Mouse (Mus musculus) kidney, postnatal 25 days (tissue): Measurements from ENCODE around the gene Ndufb8.

Experiments
- DNase-seq, 2 experiments: peaks; one replicate each; pipeline ENCODE4 v3.0.0; 2021; ENCODE audit warnings: mixed read lengths in 2 of 2

Ndufb8 gene

DNA sequence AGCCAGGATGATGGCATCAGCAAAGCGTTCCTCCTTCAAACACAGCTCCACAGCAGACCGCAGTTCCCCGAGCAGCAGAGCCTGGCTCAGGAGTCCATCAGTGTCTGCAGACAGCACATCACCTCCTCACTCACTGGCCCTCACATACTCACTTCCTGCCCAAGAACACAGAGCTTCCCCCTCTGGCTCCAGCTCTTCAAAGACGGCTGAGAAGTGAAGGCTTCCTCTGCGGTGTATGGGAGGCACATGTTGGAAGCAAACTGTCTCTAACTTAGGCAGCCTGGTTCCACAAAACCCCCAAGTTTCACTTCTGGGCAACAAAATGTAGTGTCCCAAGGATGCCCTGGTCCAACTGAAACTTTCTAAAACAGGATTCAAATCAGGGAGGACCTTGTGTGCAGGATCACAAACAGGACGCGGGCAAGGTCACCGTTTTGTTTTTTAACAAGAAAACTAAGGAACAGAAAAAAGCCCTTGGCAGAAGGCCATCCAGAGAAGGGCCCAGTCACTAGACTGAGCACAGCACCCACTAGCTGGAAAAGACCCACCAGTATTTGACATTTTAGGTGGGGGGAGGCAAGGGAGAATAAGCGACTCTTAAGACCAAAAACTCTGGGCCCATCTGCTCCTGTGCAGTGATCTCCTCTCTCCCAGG is 29.6 kb downstream of the Ndufb8 start:
- DNase-seq = no peak

DNA sequence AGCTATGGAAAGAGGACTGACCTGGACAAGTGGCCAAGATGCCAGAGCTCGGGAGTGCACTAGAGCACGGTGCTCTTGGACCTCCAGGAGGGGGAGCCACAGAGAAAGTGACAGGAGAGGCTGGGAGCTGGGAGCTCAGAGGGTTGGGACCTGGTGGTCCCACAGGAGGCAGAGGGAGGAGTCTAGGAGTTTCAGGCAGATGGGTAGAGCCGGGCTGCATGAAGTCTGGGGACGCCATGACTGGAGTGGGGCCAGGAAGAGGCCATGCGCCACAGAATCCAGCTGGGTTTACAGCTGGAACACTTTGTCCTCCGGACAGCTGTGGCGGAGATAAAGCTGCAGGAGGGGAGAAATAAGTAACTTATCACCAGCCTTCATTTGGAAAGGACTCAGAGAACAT is 36.1 kb downstream of the Ndufb8 start:
- DNase-seq = peak; percentile 39 to 79

GRCm38 (mm10) chr19:44517996-44518768 is 37.1 kb downstream of the Ndufb8 start:
- peak; percentile 14 to 66 for DNase-seq

DNA sequence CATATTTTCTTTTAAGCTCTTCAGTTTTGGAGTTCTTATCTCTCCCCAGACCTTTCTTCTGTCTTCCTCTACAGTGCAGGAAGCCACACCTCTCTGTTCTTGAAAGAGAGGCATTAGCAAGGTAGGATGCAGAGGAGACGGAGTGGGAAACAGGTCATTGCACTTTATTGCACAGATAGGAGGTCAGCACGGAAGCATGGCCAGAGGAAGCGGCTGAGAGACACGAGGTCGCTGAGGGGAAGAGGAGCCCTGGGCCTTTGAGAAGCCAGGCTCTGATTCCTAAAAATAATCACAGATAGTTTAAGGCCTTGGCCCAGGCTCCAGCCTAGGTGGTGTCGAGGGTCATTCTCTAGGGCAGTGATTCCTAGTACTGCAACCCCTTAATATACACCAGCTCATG is 39.5 kb downstream of the Ndufb8 start:
- no peak for DNase-seq

GRCm38 (mm10) chr19:44514521-44515451 is 40.5 kb downstream of the Ndufb8 start:
- DNase-seq = peak in 1 of 2 experiments; percentile 38

DNA sequence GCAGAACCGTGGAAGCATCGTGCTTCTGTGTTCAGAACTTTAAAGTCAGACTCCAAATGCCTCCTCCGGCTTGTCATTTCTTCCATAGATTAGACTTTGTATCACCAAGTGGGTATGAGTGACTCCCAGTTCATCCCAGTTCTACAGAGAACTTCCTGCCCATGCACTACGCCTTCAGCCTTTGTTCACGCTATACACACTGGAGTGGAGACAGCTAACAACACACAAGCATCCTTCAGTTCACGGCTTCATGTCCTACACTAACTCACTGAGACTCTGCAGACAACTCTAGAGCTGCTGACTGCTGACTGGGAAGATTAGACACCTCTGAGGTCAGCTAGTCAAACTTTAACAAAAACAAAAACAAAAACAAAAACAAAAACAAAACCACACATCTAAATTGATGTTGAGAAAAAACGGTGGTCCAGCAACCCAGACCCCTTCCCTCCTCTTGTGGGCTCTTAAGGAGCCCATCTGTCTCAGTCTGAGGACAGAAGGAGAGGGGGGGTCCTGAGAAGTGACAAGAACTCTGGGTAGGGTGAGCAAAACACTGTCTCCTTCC is 41.2 kb downstream of the Ndufb8 start:
- peak in 1 of 2 experiments; percentile 12 for DNase-seq

- DNase-seq = no peak
These were observed 42.0 kb downstream of the Ndufb8 start for GRCm38 (mm10) chr19:44513054-44513833.

GRCm38 (mm10) chr19:44512601-44513000 is 42.6 kb downstream of the Ndufb8 start:
- DNase-seq = no peak

DNA sequence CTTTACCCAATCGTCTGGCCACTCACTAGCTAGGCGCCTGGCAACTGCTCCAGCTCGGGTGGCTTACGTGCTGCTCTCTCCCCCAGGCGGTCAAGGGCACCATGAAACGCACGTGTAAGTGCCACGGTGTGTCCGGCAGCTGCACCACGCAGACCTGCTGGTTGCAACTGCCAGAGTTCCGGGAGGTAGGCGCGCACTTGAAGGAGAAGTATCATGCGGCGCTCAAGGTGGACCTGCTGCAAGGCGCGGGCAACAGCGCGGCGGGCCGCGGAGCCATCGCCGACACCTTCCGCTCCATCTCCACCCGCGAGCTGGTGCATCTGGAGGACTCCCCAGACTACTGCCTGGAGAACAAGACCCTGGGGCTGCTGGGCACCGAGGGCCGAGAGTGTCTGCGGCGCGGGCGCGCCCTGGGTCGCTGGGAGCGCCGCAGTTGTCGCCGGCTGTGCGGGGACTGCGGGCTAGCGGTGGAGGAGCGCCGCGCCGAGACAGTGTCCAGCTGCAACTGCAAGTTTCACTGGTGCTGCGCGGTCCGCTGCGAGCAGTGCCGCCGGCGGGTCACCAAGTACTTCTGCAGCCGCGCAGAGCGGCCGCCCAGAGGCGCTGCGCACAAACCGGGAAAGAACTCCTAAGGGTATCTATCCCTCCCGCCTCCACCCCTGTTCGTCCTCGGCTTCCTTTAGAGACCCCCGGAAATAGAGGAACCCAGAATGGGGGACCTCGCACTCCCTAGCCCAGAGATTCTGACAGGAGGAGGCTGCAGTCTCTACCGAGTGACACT is 43.6 kb downstream of the Ndufb8 start:
- peak; percentile 25 to 79 for DNase-seq

DNA sequence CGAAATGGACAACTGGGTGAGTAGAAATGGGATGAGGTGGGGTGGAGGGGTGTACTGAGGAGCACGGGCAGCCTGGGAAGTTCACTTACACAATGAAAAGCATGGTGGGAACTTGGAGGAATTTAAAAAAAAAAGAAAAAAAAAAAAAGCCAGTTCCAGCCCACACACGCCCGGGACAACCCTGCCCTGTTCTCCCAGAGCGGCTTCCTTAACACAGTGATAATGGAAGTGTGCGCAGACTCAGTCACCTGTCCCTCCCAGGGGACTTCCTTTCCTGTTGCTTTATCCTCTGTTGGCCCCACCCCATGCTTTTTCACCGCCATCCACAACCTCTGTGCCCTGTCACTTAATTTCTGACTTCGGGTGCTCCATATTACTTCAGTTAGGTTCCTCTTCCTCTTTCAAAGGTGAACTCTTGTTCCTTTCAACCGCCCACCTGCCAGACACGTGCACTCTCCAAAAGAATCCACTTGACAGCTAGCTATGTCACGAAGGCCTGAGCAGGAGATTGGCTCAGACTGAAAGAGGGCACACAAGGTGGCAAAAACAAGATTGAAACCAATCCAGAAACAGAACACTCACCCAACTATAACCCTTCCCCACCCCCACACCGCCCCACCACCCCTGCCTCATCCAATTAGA is 44.6 kb downstream of the Ndufb8 start:
- DNase-seq = peak in 1 of 2 experiments; percentile 39

- DNase-seq = no peak
These were observed 52.5 kb downstream of the Ndufb8 start for GRCm38 (mm10) chr19:44502741-44503140.

- DNase-seq = no peak
These were observed 53.3 kb downstream of the Ndufb8 start for GRCm38 (mm10) chr19:44501925-44502324.

- no peak for DNase-seq
These were observed 55.0 kb downstream of the Ndufb8 start for GRCm38 (mm10) chr19:44500240-44500639.

GRCm38 (mm10) chr19:44498936-44499335 is 56.3 kb downstream of the Ndufb8 start:
- no peak for DNase-seq
